Mouse (Mus musculus) stomach, embryonic 14.5 days (tissue): Measurements from ENCODE around the gene CT030661.1. TPM values are rescaled to one million over a fixed set of nuclear protein-coding genes. Genes with fewer than 3 reads are reported as not detected.
"Not testable (repeated sequence)": the region's sequence is repeated elsewhere in the genome, so short reads cannot be mapped to it uniquely, and the experiment has no call there.

Experiments
- ATAC-seq: fragments of 200-750 bp; cut with Nextera tagmentation; 2 replicates; pipeline ENCODE4 v1.8.0; 2017; ENCODE audit warnings: low read depth, moderate TSS enrichment; ENCODE audit not compliant: insufficient number of reproducible peaks, insufficient read depth, low FRiP score
- H3K27ac ChIP-seq: fragments of 300-500 bp; sonication (generic); 2 replicates; pipeline ENCODE4 v1.5.1; 2014; ENCODE audit warnings: mild to moderate bottlenecking, low read length, moderate library complexity, mixed read lengths
- H3K27me3 ChIP-seq: fragments of 300-500 bp; sonication (generic); 2 replicates; pipeline ENCODE4 v1.6.1; 2014; ENCODE audit warnings: low read length, control low read depth, mixed read lengths; ENCODE audit not compliant: control insufficient read depth, insufficient read depth
- H3K36me3 ChIP-seq: fragments of 300-500 bp; sonication (generic); 2 replicates; pipeline ENCODE4 v1.6.1; 2014; ENCODE audit warnings: mild to moderate bottlenecking, control low read depth, low read length, moderate library complexity, mixed read lengths; ENCODE audit not compliant: control insufficient read depth, insufficient read depth
- H3K4me1 ChIP-seq: fragments of 300-500 bp; sonication (generic); 2 replicates; pipeline ENCODE4 v1.6.1; 2014; ENCODE audit warnings: low read length, control low read depth, mixed read lengths; ENCODE audit not compliant: control insufficient read depth, insufficient read depth
- H3K4me2 ChIP-seq: fragments of 300-500 bp; sonication (generic); replicated peaks from 2 replicates; pipeline ENCODE4 v1.6.1; 2014; ENCODE audit warnings: low read depth, low read length, control low read depth
- H3K4me3 ChIP-seq: fragments of 300-500 bp; sonication (generic); 2 replicates; pipeline ENCODE4 v1.5.1; 2014; ENCODE audit warnings: low read depth, low read length, control low read depth
- H3K9ac ChIP-seq: fragments of 300-500 bp; sonication (generic); replicated peaks from 2 replicates; pipeline ENCODE4 v1.6.1; 2014; ENCODE audit warnings: low read depth, mild to moderate bottlenecking, control low read depth, low read length, moderate library complexity, mixed read lengths
- H3K9me3 ChIP-seq: fragments of 300-500 bp; sonication (generic); 2 replicates; pipeline ENCODE4 v1.6.1; 2016; ENCODE audit warnings: low read depth, low read length, control low read depth; ENCODE audit not compliant: control insufficient read depth
- WGBS: fragments of 180-500 bp; shearing (Covaris S2); extraction: QIAGEN DNeasy Blood & Tissue Kit; methylation state at CpG from one replicate; pipeline ENCODE4 v1.1.7; 2014; 5-methylcytosine and 5-hydroxymethylcytosine counted together
- polyA plus RNA-seq: library from polyadenylated mRNA; unstranded; fragments of >200 nt; fragmentation: Nextera tagmentation; extraction: Ambion mirVana; gene quantifications from 2 replicates; pipeline ENCODE4 v1.2.1, GENCODE M21; 2014

Gene CT030661.1
- polyA plus RNA-seq, result 15.3 and 15.5 TPM in 2 replicates

DNA sequence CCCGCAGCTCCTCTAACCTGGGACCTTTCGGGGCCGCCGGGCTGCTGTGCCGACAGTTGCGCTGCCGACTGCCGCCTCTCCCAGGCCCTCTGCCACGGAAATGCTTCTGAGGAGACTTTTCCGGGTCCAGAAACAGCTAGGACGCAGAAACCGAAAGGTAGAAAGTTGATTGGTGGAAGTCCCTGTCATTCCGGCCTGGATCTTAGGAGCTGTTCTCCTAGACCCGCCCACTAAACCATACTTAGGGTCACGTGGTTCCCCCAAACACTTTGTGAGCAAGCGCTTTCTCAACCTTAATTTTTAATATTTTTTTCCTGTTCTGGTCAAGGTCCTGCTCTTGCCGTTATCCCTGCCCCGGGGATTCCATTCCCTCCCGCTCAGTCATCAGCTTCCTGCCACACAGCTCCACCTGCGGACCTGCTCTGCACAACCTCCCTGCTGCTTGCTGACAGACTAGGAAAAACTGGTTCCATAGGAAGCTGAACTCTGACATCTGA is at the start of gene CT030661.1:
Gene CT030661.1, minus strand, starts transcription at position 108 of the 497 bp plus-strand sequence.
- WGBS, result under 1% methylated on average over 20 of the region's 20 CpGs
- ATAC-seq, result peak; percentile 99
- H3K4me2 ChIP-seq, result peak within 1 kb of the TSS; percentile 37
- H3K27me3 ChIP-seq, H3K4me1 ChIP-seq, H3K36me3 ChIP-seq, H3K9me3 ChIP-seq: not testable (repeated sequence)
- H3K9ac ChIP-seq, result 0 out of 2 replicates have a peak within 1 kb of the TSS, but pooled peaks have one; percentile 38
- H3K27ac ChIP-seq, result peak within 1 kb of the TSS; percentile 63; the same call in 1 of the 2 replicates
- H3K4me3 ChIP-seq, result peak within 1 kb of the TSS; percentile 55

GRCm38 (mm10) chr17:22363895-22364294 is 49.3 kb upstream of the CT030661.1 start:
- 91% methylated on average over 3 of the region's 3 CpGs for WGBS
- H3K4me1 ChIP-seq, result 0 out of 2 replicates have a peak, but pooled peaks cover 5% of the 10 kb centered on the region
- no peak overlapping the region for H3K9ac ChIP-seq
- no peak overlapping the region for H3K4me2 ChIP-seq
- no peaks in the 10 kb centered on the region for H3K36me3 ChIP-seq
- H3K27me3 ChIP-seq, result no peaks in the 10 kb centered on the region
- H3K9me3 ChIP-seq, result 0 out of 2 replicates have a peak, but pooled peaks cover 2% of the 10 kb centered on the region
- no peak overlapping the region for H3K27ac ChIP-seq
- ATAC-seq, result no peak
- no peak overlapping the region for H3K4me3 ChIP-seq

DNA sequence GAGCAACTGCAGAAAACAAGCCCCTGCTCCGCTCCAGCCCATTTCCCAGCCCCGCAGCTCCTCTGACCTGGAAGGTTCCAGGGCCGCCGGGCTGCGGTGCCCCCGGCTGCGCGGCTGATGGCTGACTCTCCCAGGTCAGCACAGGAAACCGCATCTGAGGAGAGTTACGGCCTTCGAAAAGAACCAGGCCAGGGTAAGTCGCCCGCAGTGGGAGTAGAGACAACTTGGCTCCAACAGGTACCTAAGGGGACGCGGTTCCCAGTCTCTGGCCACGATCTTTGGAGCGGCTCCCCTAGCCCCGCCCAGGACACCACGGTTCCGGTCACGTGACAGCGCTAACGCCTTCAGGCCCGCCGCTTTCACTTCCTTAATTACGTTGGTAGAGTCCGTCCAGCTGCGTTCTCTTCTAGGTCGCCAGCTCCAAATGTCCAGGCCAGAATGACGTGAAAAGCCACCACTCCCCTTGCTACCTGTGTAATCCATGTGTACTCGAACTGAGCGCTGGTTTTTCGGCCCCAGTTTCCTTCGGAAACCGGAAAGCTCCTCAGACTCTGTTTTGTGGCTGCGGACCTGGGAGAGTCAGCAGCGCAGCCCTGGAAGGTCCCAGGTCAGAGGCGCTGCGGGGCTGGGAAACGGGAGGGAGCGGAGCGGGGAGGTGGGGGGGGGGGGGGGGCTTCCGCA is 46.6 kb upstream of the CT030661.1 start, which contains the start of the genes Zfp944 and Zfp758:
Gene Zfp944, minus strand, starts transcription at position 300 of the 681 bp plus-strand sequence.
Gene Zfp758, plus strand, starts transcription at position 353 of the 681 bp plus-strand sequence.
- under 1% methylated on average over 26 of the region's 43 CpGs for WGBS
- not testable (repeated sequence) for H3K27me3 ChIP-seq

DNA sequence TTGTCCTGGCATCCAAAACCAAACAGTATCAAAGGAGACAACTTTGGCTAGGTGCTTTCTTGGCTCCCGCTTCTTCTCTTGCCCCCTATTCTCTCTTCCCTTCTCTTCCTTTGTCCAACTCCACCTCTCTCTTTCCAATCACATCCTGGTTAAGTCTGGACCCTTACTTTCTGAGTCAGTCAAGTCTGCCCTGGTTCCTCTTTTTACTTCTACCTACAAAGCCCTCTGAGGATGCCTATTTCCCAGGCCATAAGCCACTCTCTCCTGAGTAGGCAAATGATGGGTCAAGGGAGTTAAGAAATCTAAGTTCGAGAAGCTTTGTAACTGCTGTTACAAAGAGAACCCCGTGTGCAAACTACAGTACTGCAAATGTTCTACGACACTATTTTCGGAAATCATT is 45.9 kb upstream of the CT030661.1 start:
- Histone ChIP-seq H3K36me3 (peaks cover 4% of the 10 kb centered on the region; the same call in 1 of the 2 replicates), H3K27me3 (no peaks in the 10 kb centered on the region), H3K4me1 (0 out of 2 replicates have a peak, but pooled peaks cover 5% of the 10 kb centered on the region), H3K9ac (no peak overlapping the region; the same call in 1 of the 2 replicates), H3K27ac (no peak overlapping the region), H3K4me2 (peak overlapping the region; percentile 35), H3K9me3 (0 out of 2 replicates have a peak, but pooled peaks cover 2% of the 10 kb centered on the region), H3K4me3 (peak overlapping the region; percentile 49)
- WGBS, result 22% methylated on average over 5 of the region's 5 CpGs
- no peak for ATAC-seq

More for the DNA sequence above, 46.6 kb upstream of the CT030661.1 start, which contains the start of the genes Zfp944 and Zfp758:
- peak within 1 kb of the TSS; percentile 81; the same call in 1 of the 2 replicates for H3K27ac ChIP-seq
- H3K9ac ChIP-seq, result peak within 1 kb of the TSS; percentile 46
- not testable (repeated sequence) for H3K36me3 ChIP-seq, H3K4me1 ChIP-seq, H3K9me3 ChIP-seq
- peak within 1 kb of the TSS; percentile 49 for H3K4me3 ChIP-seq
- H3K4me2 ChIP-seq, result peak within 1 kb of the TSS; percentile 35
- ATAC-seq, result peak; percentile 98

GRCm38 (mm10) chr17:22352794-22353193 is 38.2 kb upstream of the CT030661.1 start:
- Histone ChIP-seq H3K9ac (no peak overlapping the region), H3K27ac (no peak overlapping the region), H3K4me1 (no peaks in the 10 kb centered on the region), H3K27me3 (no peaks in the 10 kb centered on the region), H3K4me3 (no peak overlapping the region), H3K4me2 (no peak overlapping the region), H3K36me3 (peaks cover 4% of the 10 kb centered on the region; the same call in 1 of the 2 replicates), H3K9me3 (no peaks in the 10 kb centered on the region)
- no peak for ATAC-seq

- H3K36me3 ChIP-seq, H3K4me1 ChIP-seq, H3K27ac ChIP-seq, H3K9ac ChIP-seq, H3K9me3 ChIP-seq, H3K27me3 ChIP-seq, ATAC-seq: not testable (repeated sequence)
- H3K4me2 ChIP-seq, result peak overlapping the region; percentile 37
- 13% methylated on average over 2 of the region's 2 CpGs for WGBS
- H3K4me3 ChIP-seq, result peak overlapping the region; percentile 55
Observed at GRCm38 (mm10) chr17:22315247-22315646, 610 bp upstream of the CT030661.1 start.

DNA sequence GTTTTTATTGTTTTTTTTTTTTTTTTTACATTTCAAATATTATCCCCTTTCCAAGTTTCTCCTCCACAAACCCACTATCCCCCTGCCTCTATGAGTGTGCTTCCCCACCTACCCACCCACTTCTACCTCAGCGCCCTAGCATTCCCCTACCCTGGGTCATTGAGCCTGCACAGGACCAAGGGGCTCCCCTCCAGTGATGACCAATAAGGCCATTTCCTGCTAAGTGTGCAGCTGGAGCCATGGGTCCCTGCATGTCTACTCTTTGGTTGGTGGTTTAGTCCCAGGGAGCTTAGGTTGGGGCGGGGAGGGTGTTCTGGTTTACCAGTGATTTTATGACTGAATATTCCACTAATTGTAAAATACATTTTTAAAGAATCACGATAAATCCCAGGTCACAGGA is 418 bp downstream of the CT030661.1 start:
- peak overlapping the region; percentile 55 for H3K4me3 ChIP-seq
- 0 out of 2 replicates have a peak overlapping the region, but pooled peaks have one; percentile 38 for H3K9ac ChIP-seq
- peak; percentile 74; the same call in 1 of the 2 replicates for ATAC-seq
- 0% methylated on average over 3 of the region's 3 CpGs for WGBS
- H3K4me1 ChIP-seq, H3K36me3 ChIP-seq, H3K27me3 ChIP-seq, H3K9me3 ChIP-seq: not testable (repeated sequence)
- H3K4me2 ChIP-seq, result peak overlapping the region; percentile 35
- 0 out of 2 replicates have a peak overlapping the region, but pooled peaks have one; percentile 63 for H3K27ac ChIP-seq
